Mouse (Mus musculus): ENCODE measurements around the gene Ctbp1. TPM values are rescaled to one million over a fixed set of nuclear protein-coding genes. Genes with fewer than 3 reads are reported as not detected.

Gene Ctbp1
- polyA plus RNA-seq, 1 experiment from 2014 or later: 552 TPM

- H3K4me3 ChIP-seq (replicated peaks): no peak overlapping the region
- H3K27me3 ChIP-seq: peaks cover 4% of the 10 kb centered on the region; the same call in 1 of the 2 replicates
- H3K9me3 ChIP-seq: no peaks in the 10 kb centered on the region
- no peak overlapping the region for H3K4me2 ChIP-seq
- no peak for ATAC-seq (ENCODE audit: low FRiP score)
- WGBS: 88% methylated on average over 13 of the region's 13 CpGs
- no peaks in the 10 kb centered on the region for H3K36me3 ChIP-seq (replicated peaks)
- H3K27ac ChIP-seq: no peak overlapping the region
- H3K4me1 ChIP-seq: no peaks in the 10 kb centered on the region; the same call in 1 of the 2 replicates
- no peak overlapping the region for H3K9ac ChIP-seq
Observed at GRCm38 (mm10) chr5:33202516-33203170, 72.2 kb downstream of the Ctbp1 start.

- no peak overlapping the region for H3K4me3 ChIP-seq (replicated peaks)
- no peaks in the 10 kb centered on the region for H3K9me3 ChIP-seq
- no peak overlapping the region for H3K4me2 ChIP-seq
- no peak overlapping the region for H3K27ac ChIP-seq
- no peak for ATAC-seq (ENCODE audit: low FRiP score)
- no peaks in the 10 kb centered on the region for H3K36me3 ChIP-seq (replicated peaks)
- no peaks in the 10 kb centered on the region; the same call in 1 of the 2 replicates for H3K4me1 ChIP-seq
- peaks cover 4% of the 10 kb centered on the region; the same call in 1 of the 2 replicates for H3K27me3 ChIP-seq
- 82% methylated on average over 13 of the region's 13 CpGs for WGBS
- no peak overlapping the region for H3K9ac ChIP-seq
Observed at GRCm38 (mm10) chr5:33201697-33202096, 73.1 kb downstream of the Ctbp1 start.

- 77% methylated on average over 1 of the region's 1 CpGs for WGBS
Observed at GRCm38 (mm10) chr5:33200071-33200470, 74.7 kb downstream of the Ctbp1 start.

More at GRCm38 (mm10) chr5:33200071-33200470, 74.7 kb downstream of the Ctbp1 start:
- H3K27ac ChIP-seq: no peak overlapping the region
- H3K4me2 ChIP-seq: no peak overlapping the region
- no peak overlapping the region for H3K9ac ChIP-seq
- no peaks in the 10 kb centered on the region for H3K9me3 ChIP-seq
- H3K4me1 ChIP-seq: no peaks in the 10 kb centered on the region; the same call in 1 of the 2 replicates
- no peak for ATAC-seq (ENCODE audit: low FRiP score)
- no peak overlapping the region for H3K4me3 ChIP-seq (replicated peaks)
- H3K36me3 ChIP-seq (replicated peaks): no peaks in the 10 kb centered on the region
- H3K27me3 ChIP-seq: peaks cover 4% of the 10 kb centered on the region; the same call in 1 of the 2 replicates

Other genes with a start within 250 kb of the Ctbp1 start
- gene Slc5a1, start 170.8 kb downstream of the Ctbp1 start, polyA plus RNA-seq (2016; fragmentation: Nextera tagmentation; extraction: Ambion mirVana): not detected in 2 replicates
- 0.67 and 2.0 TPM in 2 replicates for gene Spon2, start 56.5 kb downstream of the Ctbp1 start, polyA plus RNA-seq (2016; fragmentation: Nextera tagmentation; extraction: Ambion mirVana)
- gene Maea, start 60.5 kb upstream of the Ctbp1 start, polyA plus RNA-seq (2016; fragmentation: Nextera tagmentation; extraction: Ambion mirVana): 114 and 115 TPM in 2 replicates
- gene Uvssa, start 103.6 kb upstream of the Ctbp1 start, polyA plus RNA-seq (2016; fragmentation: Nextera tagmentation; extraction: Ambion mirVana): 8.0 and 9.0 TPM in 2 replicates
- not detected in 2 replicates for gene Nkx1-1, start 159.0 kb upstream of the Ctbp1 start, polyA plus RNA-seq (2016; fragmentation: Nextera tagmentation; extraction: Ambion mirVana)